Mouse (Mus musculus) limb, embryonic 12.5 days (tissue): Measurements from ENCODE around the gene Unc5cl. TPM values are rescaled to one million over a fixed set of nuclear protein-coding genes. Genes with fewer than 3 reads are reported as not detected.

Experiments used
- ATAC-seq: fragments of 200-750 bp; cut with Nextera tagmentation; 2 replicates; pipeline ENCODE4 v1.8.0; 2017; ENCODE audit warnings: low read depth, moderate TSS enrichment; ENCODE audit not compliant: insufficient number of reproducible peaks, insufficient read depth, low FRiP score, low TSS enrichment
- H3K27ac ChIP-seq: fragments of 300-500 bp; sonication (generic); 2 replicates; pipeline ENCODE4 v1.5.1; 2016; ENCODE audit warnings: mild to moderate bottlenecking, moderate library complexity
- H3K27me3 ChIP-seq: fragments of 300-500 bp; sonication (generic); 2 replicates; pipeline ENCODE4 v1.6.1; 2016; ENCODE audit warnings: mild to moderate bottlenecking, moderate library complexity
- H3K36me3 ChIP-seq: fragments of 300-500 bp; sonication (generic); 2 replicates; pipeline ENCODE4 v1.6.1; 2016; ENCODE audit warnings: mild to moderate bottlenecking, moderate library complexity
- H3K4me1 ChIP-seq: fragments of 300-500 bp; sonication (generic); replicated peaks from 2 replicates; pipeline ENCODE4 v1.6.1; 2016
- H3K4me2 ChIP-seq: fragments of 300-500 bp; sonication (generic); 2 replicates; pipeline ENCODE4 v1.6.1; 2016; ENCODE audit warnings: mild to moderate bottlenecking, moderate library complexity
- H3K4me3 ChIP-seq: fragments of 300-500 bp; sonication (generic); replicated peaks from 2 replicates; pipeline ENCODE4 v1.5.1; 2016; ENCODE audit warnings: mild to moderate bottlenecking
- H3K9ac ChIP-seq: fragments of 300-500 bp; sonication (generic); replicated peaks from 2 replicates; pipeline ENCODE4 v1.6.1; 2016; ENCODE audit warnings: mild to moderate bottlenecking, moderate library complexity
- H3K9me3 ChIP-seq: fragments of 300-500 bp; sonication (generic); 2 replicates; pipeline ENCODE4 v1.6.1; 2016; ENCODE audit warnings: mild to moderate bottlenecking, moderate library complexity
- WGBS: fragments of 180-500 bp; shearing (Covaris S2); methylation state at CpG from one replicate; pipeline ENCODE4 v1.1.7; 2016; 5-methylcytosine and 5-hydroxymethylcytosine counted together
- polyA plus RNA-seq: library from polyadenylated mRNA; unstranded; fragments of >200 nt; fragmentation: Nextera tagmentation; extraction: Ambion mirVana; gene quantifications from 2 replicates; pipeline ENCODE4 v1.2.1, GENCODE M21; 2016

Unc5cl gene
- polyA plus RNA-seq, 1 experiment from 2014 or later: 0.28 TPM

- Histone ChIP-seq H3K27ac (no peak overlapping the region), H3K4me2 (no peak overlapping the region), H3K4me3 (no peak overlapping the region), H3K27me3 (no peaks in the 10 kb centered on the region), H3K9me3 (no peaks in the 10 kb centered on the region), H3K9ac (no peak overlapping the region), H3K4me1 (peaks cover 20% of the 10 kb centered on the region), H3K36me3 (no peaks in the 10 kb centered on the region)
- 43% methylated on average over 18 of the region's 18 CpGs for WGBS
- ATAC-seq: no peak
Measured at GRCm38 (mm10) chr17:48512614-48513281, 58.0 kb downstream of the Unc5cl start.

- Histone ChIP-seq H3K27ac (no peak overlapping the region), H3K4me1 (peaks cover 20% of the 10 kb centered on the region)
- ATAC-seq: no peak
Measured at GRCm38 (mm10) chr17:48514613-48515012, 59.9 kb downstream of the Unc5cl start.

GRCm38 (mm10) chr17:48519046-48519445, 64.3 kb downstream of the Unc5cl start:
- H3K9me3 ChIP-seq: no peaks in the 10 kb centered on the region
- H3K4me2 ChIP-seq: no peak overlapping the region
- whole genome bisulfite sequencing: 89% methylated on average over 7 of the region's 7 CpGs
- no peaks in the 10 kb centered on the region for H3K36me3 ChIP-seq
- H3K4me3 ChIP-seq: no peak overlapping the region
- peaks cover 16% of the 10 kb centered on the region for H3K4me1 ChIP-seq
- 0 out of 2 replicates have a peak, but pooled peaks cover 3% of the 10 kb centered on the region for H3K27me3 ChIP-seq
- ATAC-seq: no peak
- H3K27ac ChIP-seq: no peak overlapping the region
- H3K9ac ChIP-seq: no peak overlapping the region

More at GRCm38 (mm10) chr17:48514613-48515012, 59.9 kb downstream of the Unc5cl start:
- H3K4me2 ChIP-seq: no peak overlapping the region
- H3K4me3 ChIP-seq: no peak overlapping the region
- WGBS: 32% methylated on average over 4 of the region's 4 CpGs
- H3K9ac ChIP-seq: no peak overlapping the region
- H3K27me3 ChIP-seq: 0 out of 2 replicates have a peak, but pooled peaks cover 3% of the 10 kb centered on the region
- H3K9me3 ChIP-seq: no peaks in the 10 kb centered on the region
- H3K36me3 ChIP-seq: no peaks in the 10 kb centered on the region

GRCm38 (mm10) chr17:48520352-48520751, 65.7 kb downstream of the Unc5cl start:
- 95% methylated on average over 3 of the region's 3 CpGs for WGBS
- no peak for ATAC-seq

GRCm38 (mm10) chr17:48523056-48523455, 68.4 kb downstream of the Unc5cl start:
- Histone ChIP-seq H3K9me3 (no peaks in the 10 kb centered on the region), H3K9ac (no peak overlapping the region), H3K4me1 (0 out of 2 replicates have a peak, but pooled peaks cover 5% of the 10 kb centered on the region), H3K36me3 (no peaks in the 10 kb centered on the region), H3K4me3 (no peak overlapping the region), H3K4me2 (no peak overlapping the region), H3K27me3 (0 out of 2 replicates have a peak, but pooled peaks cover 3% of the 10 kb centered on the region), H3K27ac (no peak overlapping the region)
- no peak for ATAC-seq
- WGBS: 77% methylated on average over 2 of the region's 2 CpGs

More at GRCm38 (mm10) chr17:48520352-48520751, 65.7 kb downstream of the Unc5cl start:
- Histone ChIP-seq H3K36me3 (no peaks in the 10 kb centered on the region), H3K9ac (no peak overlapping the region), H3K4me3 (no peak overlapping the region), H3K27me3 (0 out of 2 replicates have a peak, but pooled peaks cover 3% of the 10 kb centered on the region), H3K4me1 (0 out of 2 replicates have a peak, but pooled peaks cover 5% of the 10 kb centered on the region), H3K27ac (no peak overlapping the region), H3K4me2 (no peak overlapping the region), H3K9me3 (no peaks in the 10 kb centered on the region)

DNA sequence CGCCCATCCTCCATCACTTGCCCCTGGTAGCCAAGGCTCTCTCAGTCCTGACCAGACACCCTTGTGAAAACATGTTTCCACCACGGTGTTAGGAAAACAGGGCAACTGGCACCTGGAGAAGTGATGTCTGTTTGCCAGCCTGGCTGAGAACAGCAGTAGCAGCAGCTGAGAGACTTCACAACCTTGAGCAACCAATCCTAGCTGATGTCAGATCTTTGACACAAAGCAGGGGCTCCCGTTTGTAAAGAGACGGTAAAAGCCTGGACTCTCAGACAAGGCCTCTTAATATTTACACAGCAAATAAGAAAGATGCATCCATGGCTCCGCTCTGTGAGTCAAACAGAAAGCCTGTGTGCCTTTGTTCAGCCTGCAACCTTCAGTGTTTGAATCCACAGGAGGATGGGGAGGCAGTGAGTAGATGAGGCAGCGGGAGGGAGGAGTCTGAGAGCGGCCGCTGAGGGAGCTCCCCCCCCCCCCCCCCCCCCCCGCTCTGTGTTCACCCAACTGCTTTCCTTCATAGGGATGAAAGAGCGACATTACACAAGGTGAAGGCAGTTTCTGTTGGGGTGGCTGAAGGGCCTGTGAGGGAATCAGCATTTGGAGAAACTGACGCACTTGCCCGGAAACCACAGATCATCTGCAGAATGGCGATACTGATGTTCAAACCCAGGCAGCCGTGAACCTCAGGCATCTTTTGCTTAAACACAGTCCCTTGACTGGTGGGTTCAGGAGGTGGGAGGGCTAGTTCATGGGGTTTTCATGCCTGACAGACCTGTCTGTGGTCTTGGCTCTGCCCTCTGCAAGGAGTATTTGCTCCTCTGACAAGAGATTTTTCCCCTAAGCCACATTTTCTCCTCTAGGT, 79.4 kb downstream of the Unc5cl start:
- Histone ChIP-seq H3K27ac (no peak overlapping the region), H3K4me2 (no peak overlapping the region), H3K9me3 (no peaks in the 10 kb centered on the region), H3K4me1 (no peaks in the 10 kb centered on the region), H3K9ac (no peak overlapping the region), H3K4me3 (no peak overlapping the region), H3K27me3 (no peaks in the 10 kb centered on the region), H3K36me3 (no peaks in the 10 kb centered on the region)
- ATAC-seq: no peak
- WGBS: 51% methylated on average over 13 of the region's 14 CpGs

- no peaks in the 10 kb centered on the region for H3K27me3 ChIP-seq
- WGBS: 81% methylated on average over 5 of the region's 5 CpGs
- no peak overlapping the region for H3K4me2 ChIP-seq
- H3K36me3 ChIP-seq: no peaks in the 10 kb centered on the region
- no peak overlapping the region for H3K9ac ChIP-seq
- ATAC-seq: no peak
- H3K4me3 ChIP-seq: no peak overlapping the region
- peaks cover 1% of the 10 kb centered on the region; the same call in 1 of the 2 replicates for H3K4me1 ChIP-seq
- no peak overlapping the region for H3K27ac ChIP-seq
- H3K9me3 ChIP-seq: no peaks in the 10 kb centered on the region
Measured at GRCm38 (mm10) chr17:48538328-48538727, 83.6 kb downstream of the Unc5cl start.

- no peaks in the 10 kb centered on the region for H3K9me3 ChIP-seq
- H3K4me2 ChIP-seq: no peak overlapping the region
- no peak overlapping the region for H3K9ac ChIP-seq
- no peak for ATAC-seq
- H3K4me3 ChIP-seq: no peak overlapping the region
- H3K27me3 ChIP-seq: no peaks in the 10 kb centered on the region
- H3K27ac ChIP-seq: no peak overlapping the region
- no peaks in the 10 kb centered on the region for H3K36me3 ChIP-seq
- WGBS: 91% methylated on average over 17 of the region's 17 CpGs
- peaks cover 3% of the 10 kb centered on the region; the same call in 1 of the 2 replicates for H3K4me1 ChIP-seq
Measured at GRCm38 (mm10) chr17:48539326-48539725, 84.6 kb downstream of the Unc5cl start.

DNA sequence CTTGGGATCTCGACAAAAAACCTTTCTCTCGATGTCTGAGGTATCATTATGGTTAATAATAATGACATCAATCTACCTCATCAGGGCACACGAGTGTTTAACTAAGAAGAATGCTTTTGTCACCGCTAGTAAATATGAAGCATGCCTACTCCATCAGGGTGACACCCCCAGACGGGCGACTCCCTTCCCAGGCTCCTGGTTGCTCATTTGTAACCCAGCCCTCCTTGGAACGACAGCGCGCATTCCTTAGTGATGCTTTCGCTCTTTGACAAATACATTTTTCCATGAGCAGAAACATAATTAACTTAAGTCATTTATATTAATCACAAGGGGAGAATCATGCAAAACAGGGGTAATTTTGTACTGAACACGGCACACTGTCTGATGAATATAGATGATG, 88.0 kb downstream of the Unc5cl start:
- 80% methylated on average over 11 of the region's 11 CpGs for WGBS

GRCm38 (mm10) chr17:48543301-48543765, 88.6 kb downstream of the Unc5cl start:
- Histone ChIP-seq H3K36me3 (no peaks in the 10 kb centered on the region), H3K27me3 (no peaks in the 10 kb centered on the region), H3K4me2 (0 out of 2 replicates have a peak overlapping the region, but pooled peaks have one; percentile 10), H3K27ac (no peak overlapping the region), H3K4me3 (no peak overlapping the region), H3K9me3 (no peaks in the 10 kb centered on the region), H3K9ac (no peak overlapping the region), H3K4me1 (peaks cover 3% of the 10 kb centered on the region)
- ATAC-seq: no peak
- WGBS: 57% methylated on average over 15 of the region's 15 CpGs

More for the DNA sequence above, 88.0 kb downstream of the Unc5cl start:
- peaks cover 3% of the 10 kb centered on the region for H3K4me1 ChIP-seq
- no peak overlapping the region for H3K9ac ChIP-seq
- no peaks in the 10 kb centered on the region for H3K27me3 ChIP-seq
- H3K27ac ChIP-seq: no peak overlapping the region
- H3K4me3 ChIP-seq: no peak overlapping the region
- H3K9me3 ChIP-seq: no peaks in the 10 kb centered on the region
- no peaks in the 10 kb centered on the region for H3K36me3 ChIP-seq
- no peak for ATAC-seq
- no peak overlapping the region for H3K4me2 ChIP-seq

- WGBS: 22% methylated on average over 9 of the region's 9 CpGs
- Histone ChIP-seq H3K4me3 (no peak overlapping the region), H3K27ac (no peak overlapping the region), H3K9ac (no peak overlapping the region), H3K36me3 (no peaks in the 10 kb centered on the region), H3K4me2 (0 out of 2 replicates have a peak overlapping the region, but pooled peaks have one; percentile 17), H3K9me3 (no peaks in the 10 kb centered on the region), H3K4me1 (peaks cover 3% of the 10 kb centered on the region), H3K27me3 (no peaks in the 10 kb centered on the region)
- ATAC-seq: no peak
Measured at GRCm38 (mm10) chr17:48544722-48545121, 90.0 kb downstream of the Unc5cl start.
